Mouse (Mus musculus) regulatory T cell (primary cell): ENCODE results near the gene Zfp609.
"Not testable (repeated sequence)": the region's sequence is repeated elsewhere in the genome, so short reads cannot be mapped to it uniquely, and the experiment has no call there.

ENCODE experiments used
- in situ Hi-C: fragments of 300-600 bp; cut with MboI, MseI; formaldehyde crosslinking; loops from one replicate; pipeline ENCODE4 v1.15.1; 2025; ENCODE audit warnings: high pct_unique_total_duplicates

The Zfp609 gene

DNA sequence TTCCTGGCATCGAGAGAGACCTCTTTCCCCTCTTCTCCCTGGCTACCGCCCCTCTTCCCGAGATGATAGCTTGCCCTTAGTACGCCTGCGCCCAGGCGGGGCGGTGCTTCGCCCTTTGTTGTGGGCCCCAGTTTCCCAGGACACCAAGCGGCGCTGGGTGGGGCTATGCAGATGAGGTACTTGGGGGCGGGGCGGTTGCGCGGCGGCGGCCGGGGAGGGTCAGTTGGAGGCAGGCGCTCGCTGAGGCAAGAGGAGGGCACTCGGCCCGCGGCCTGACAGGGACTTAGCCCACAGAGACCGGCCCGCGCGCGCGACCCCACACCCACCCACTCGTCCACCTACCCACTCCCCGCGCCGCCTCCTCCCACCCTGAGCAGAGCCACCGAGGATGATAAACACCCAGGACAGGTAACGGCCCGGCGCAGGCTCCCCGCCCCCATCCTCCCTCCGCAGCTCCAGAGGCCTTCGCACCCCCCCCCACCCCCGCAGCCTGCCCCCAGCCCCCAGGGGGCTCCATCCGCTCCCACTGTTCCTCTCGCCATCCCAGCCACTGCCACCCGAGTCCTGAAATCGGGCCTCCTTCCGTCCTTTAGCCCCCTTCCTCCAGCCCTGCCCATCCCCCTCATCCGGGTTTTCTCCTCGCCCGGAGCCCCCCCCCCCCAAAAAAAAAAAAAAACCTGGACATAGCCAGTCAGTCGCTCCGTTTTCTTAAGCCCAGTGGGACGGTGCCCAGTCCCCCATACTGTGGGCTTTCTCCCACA is 150.8 kb downstream of the Zfp609 start:
- in situ Hi-C loops: no loop called here

DNA sequence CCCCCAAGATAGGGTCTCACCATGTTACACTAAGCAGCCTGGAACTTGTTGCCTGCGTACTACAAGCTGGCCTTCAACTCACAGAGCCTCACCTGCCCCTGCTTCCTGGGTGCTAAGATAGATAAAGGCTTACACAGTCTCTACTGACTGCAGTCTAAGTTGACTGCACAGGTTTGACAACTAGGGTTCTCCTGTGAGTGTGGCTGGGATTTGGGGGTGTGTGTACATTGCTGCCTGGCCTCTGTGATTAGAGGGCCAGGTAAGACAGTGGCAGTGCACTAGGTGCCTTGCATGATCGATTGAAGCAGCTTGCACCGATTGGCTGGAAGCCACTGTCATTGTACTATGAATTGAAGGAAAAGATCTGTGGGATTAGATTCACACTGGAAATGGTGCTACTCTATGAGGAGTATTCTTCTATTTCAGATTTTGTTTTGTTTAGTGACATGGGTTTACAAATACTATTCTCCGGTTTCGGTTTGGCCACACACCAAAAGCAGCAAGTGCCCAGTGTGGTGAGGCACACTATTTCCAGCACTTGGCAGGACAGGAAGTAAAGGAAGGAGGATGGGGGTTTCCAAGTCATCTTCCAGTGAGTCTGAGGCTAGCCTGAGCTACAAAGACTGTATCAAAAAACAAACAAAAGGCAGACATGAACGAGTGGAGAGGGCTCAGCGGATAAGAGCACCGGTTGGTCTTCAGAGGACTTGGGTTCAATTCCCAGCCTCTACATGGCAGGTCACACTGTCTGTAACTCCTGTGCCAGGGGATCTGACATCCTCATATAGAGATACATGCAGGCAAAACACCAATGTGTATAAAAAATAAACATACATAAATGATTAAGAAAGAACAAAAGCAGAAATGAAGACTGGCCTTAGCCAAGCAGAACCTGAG is 151.7 kb downstream of the Zfp609 start:
- in situ Hi-C loops: no loop called here

DNA sequence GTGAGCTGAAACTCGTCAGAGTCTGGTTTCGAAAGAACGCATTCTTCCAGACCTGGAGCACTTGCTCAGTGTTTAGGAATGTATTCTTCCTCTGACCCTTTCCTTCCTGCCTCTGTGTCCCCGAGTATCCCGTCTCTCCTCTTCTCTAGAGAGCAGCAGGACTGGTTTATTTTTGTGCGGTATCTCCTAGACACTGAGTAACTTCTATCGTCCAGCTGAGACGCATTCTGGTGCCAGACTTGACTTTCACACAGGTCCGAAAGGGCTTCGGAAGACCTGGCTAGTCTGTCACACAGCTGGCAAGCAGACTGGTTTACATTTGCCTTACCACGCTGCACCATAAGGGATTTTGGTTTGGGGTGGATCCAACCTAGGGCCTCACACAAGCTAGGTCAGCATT is 154.4 kb downstream of the Zfp609 start:
- in situ Hi-C loops: no loop called here

DNA sequence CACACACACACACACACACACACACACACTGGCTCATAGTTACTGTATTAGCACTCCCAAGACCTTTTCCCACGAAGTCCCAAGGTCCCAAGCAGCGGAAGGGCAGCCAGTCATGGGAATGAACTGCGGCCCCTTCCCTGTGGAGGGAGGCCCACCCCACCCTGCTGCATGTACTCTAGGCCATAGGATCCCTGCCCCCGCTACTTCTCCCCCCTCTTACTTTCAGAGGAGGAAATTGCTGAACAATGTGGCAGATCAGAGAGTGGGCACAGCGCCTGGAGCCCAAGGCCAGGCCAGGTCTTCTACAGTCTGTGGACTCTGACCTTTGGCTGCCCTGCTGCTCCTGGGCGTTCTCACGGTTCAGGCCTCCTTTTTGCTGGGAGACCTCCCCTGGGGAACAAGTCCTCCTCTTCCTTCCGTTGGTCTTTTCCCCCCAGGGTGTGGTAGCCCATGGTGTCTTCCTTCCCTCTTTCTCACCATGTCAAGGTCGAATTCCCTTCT is 155.9 kb downstream of the Zfp609 start:
- in situ Hi-C loops: no loop called here

DNA sequence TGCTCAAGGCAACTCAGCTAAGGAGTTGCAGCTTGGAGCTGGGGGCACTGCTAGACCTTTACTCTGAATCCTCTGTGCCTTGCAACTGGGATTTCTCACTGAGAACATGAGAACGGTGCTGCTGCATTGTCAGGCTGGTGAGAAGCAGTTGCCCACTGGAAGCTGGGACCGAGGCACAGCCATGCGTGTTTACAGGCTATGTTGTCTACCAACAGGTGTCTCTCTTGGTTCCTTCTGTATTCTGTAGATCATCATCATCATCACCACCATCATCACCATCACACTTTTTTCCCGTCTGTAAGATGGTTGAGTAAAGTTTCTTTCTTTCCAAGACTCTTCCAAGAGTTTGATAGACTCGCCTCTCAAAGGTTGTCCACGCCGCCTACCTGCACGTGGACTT is 159.7 kb downstream of the Zfp609 start, which contains the start of gene Oaz2:
Oaz2 (plus strand) TSS at position 301 of the 400 bp plus-strand sequence.
- in situ Hi-C loops: no loop called here

DNA sequence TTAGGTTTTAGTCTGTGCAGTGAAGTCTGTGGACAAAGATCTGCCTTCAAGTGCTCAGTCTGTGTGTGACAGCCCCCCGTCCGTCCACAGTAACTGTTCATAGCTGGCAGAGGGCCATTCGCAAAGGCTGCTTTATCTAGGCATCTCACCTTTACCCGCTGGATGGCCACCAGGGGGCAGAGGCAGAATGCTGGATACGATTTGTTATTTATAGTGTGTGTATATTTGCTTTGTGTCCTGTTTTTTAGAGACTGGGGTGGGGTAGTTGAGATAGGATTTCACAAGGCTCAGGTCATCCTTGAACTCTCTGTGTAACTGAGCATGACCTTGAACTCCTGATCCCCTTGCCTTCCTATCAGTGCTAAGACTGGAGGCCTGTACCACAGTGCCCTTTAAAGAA is 161.3 kb downstream of the Zfp609 start:
- in situ Hi-C loops: no loop called here

DNA sequence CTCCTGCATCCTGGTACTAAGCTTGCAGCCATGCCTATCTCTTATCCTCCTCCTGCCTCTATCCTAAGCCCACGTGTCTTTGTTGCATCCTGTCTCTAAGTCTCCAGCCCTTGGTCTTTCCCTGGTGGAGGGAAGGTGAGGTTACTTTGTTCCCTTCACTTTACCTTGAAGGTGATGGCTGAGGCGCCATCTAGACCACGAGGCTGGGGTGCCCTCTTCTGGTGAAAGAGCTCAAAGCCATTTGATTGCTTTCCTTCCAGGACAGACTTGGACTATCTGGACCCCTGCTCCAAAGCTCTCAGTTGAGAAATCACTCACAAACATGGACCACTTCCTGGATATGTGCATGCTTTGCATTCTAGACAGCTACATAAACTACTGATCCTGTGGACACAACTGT is 163.2 kb downstream of the Zfp609 start:
- in situ Hi-C loops: loop anchor here (5.0 kb wide), 2 partner anchors 57 to 142 kb away; partner anchors contain the start of gene Ankdd1a

DNA sequence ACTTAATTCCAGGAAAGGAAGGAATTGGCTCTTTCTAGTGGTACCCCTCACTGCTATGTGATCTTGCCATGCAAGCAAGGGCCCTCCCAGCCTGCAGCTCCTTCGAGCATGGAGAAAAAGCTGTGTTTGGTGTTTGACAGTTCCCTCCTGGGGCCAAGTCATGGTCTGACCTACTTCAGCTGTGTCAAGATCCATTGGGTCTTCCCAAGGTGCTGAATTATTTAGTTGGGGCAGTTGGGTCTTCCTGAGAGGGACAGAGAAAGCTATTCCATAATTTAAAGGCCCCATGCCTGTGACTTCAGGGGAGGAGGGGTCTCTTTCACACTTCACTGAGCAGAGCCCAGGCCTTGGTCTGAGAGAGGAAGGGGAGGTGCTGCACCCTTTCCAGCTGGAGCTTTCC is 165.9 kb downstream of the Zfp609 start:
- in situ Hi-C loops: loop anchor here (5.0 kb wide), 2 partner anchors 54 to 139 kb away; partner anchors contain the start of gene Ankdd1a

DNA sequence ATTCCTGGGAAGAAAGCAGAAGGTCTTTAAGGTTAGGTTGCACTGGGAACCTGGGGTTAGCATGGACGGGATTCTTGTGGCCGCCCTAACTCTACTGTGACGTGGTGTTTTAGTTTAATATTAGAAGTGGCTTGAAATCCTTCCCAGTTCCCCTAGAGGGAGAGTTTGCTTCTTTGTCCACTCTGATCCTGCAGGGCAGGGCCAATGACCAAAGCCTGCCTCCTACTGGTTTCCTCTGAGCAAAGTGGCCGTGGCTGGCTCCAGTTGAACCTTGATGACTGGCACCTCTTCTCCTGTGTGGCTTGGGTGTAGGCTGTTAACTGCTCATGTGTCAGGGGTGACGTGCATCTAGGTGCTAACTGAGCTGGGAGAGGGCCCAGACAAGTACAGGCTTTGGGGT is 166.3 kb downstream of the Zfp609 start:
- in situ Hi-C loops: loop anchor here (5.0 kb wide), 2 partner anchors 54 to 139 kb away; partner anchors contain the start of gene Ankdd1a

DNA sequence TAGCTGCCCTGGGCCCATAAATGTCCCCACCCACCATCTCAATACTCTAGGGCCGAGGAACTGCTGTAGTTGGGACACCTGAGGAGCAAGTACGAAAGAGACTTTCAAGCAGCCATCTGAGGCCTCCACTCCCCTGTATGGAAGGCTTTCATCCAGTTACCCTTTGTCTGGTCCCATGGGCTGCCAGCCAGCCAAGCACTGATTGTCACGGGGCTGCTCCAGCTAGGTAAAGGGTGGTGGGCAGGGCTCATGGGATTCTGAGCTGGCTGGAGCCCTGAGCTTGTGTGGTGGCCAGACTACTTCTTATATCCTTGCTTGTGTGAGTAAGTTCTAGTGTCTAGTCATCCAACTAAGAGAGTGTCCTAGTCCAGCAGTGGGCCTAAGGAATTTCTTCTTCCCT is 170.1 kb downstream of the Zfp609 start:
- in situ Hi-C loops: no loop called here

DNA sequence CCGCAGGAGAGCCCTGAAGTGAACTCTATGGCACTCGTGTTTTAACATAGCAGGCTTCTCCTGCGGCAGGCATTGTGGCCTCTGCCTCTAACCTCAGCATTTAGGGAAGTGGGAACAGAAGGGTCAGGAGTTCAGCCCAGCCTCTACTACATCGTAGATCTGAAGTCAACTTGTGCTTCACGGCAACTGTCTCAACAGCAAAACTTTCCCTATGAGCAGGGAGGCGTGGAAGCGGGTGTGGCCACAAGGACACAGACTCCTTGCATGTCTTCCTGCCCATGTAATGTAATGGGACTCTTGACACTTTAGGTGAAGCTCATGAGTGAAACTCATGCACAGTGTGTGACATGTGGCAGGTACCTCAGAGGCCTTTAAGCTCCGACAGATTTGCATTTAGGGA is 171.8 kb downstream of the Zfp609 start:
- in situ Hi-C loops: no loop called here

DNA sequence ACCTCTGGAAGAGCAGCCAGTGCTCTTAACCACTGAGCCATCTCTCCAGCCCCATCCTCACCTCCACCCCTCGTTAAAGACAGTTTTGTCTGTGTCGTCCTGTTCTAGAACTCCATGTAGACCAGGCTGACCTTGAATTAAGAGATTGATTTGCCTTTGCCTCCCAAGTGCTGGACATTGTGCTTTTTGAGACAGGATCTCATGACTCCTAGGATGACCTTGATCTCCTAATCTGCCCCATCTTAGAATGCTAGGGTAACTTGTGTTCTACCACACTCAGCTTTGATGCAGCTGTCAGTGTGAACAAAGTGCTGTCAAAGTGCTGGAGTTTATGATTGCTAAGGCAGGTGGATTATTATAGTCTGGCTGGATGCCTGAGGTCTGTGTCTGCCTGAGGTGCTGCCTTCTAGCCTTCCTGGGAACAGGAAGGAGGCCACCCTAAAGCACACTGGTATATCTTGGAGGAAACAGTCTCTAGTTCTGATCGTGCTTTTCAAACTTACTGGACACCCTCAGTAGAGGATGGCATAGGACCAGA is 172.6 kb downstream of the Zfp609 start:
- in situ Hi-C loops: no loop called here

DNA sequence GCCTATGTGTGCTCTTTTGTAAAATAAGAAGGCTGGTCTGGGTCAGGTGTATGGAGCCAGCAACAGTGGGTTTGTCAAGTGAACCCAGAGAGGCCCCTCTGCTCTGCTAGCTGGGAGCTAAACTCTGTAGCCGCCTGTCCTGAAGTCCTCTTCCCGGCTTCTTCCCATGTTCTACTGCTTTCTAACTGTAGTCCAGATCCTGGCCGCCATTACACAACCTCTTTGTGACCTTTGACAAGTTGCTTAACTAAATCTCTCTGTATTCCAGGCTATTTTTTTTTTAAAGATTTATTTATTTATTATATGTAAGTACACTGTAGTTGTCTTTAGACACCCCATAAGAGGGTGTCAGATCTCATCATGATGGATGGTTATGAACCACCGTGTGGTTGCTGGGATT is 173.6 kb downstream of the Zfp609 start:
- in situ Hi-C loops: no loop called here

DNA sequence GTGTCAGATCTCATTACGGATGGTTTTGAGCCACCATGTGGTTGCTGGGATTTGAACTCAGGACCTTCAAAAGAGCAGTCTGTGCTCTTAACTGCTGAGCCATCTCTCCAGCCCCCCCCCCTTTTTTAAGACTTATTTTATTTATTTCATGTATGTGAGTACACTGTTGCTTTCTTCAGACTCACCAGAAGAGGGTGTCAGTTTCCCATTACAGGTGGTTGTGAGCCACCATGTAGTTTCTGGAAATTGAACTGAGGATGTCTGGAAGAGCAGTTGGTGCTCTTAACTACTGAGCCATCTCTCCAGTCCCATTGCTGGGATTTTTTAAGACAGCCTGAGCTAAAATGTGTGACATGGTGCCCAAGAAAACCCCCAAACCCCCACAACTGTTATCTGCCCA is 175.4 kb downstream of the Zfp609 start:
- in situ Hi-C loops: not testable (repeated sequence)

DNA sequence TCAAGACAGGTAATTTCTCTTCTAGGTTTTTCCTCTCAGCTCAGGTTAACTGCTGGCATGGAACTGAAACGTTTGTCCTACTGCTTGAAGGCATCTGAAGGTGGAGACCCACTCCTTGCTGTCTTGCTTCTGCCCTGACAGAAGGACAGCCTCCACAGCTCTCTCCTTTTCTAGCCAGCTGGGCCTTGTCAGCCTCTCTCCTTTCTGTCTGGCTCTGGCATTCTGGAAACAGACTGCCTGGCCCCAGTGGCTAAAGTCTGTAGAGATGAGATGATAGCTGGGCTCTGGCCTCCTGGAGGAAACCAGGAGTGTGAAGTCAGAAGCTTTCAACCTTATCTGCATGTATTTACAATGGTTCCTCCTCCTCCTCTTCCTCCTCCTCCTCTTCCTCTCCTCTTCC is 177.4 kb downstream of the Zfp609 start:
- in situ Hi-C loops: no loop called here

DNA sequence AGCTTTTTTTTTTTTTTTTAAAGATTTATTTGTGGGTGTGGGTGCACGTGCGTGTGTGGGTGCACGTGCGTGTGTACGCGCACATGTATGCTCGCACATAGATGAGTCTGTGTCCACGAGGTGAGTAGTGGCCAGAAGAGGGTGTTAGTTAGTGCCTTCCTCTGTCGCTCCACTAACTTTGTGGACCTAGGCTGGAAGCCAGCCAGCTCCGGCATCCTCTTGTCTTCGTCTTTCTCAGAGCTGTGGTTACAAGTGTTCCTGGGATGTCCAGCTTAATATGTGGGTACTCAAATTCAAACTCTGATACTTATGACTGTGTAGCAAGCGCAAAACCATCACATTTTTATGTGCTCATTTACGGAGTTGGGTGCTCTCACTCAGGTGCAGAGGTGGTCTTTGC is 178.6 kb downstream of the Zfp609 start:
- in situ Hi-C loops: no loop called here

DNA sequence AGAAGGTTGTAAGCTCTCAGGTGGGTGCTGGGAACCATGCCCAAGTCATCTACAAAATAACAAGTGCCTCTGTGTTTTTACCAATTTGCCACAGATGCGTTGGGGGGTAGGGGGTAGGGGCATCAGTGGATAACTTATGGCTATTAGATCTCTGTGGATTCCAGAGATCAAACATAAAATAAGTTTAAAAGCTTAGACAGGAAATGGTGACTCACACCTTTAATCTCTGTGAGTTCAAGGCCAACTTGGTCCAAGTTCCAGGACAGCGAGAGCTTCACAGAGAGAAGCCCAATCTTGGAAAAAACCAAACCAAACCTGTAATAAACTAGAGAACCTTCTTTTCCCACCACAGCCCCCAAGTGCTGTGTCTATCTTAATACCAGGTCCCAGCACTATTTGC is 180.6 kb downstream of the Zfp609 start:
- in situ Hi-C loops: no loop called here

DNA sequence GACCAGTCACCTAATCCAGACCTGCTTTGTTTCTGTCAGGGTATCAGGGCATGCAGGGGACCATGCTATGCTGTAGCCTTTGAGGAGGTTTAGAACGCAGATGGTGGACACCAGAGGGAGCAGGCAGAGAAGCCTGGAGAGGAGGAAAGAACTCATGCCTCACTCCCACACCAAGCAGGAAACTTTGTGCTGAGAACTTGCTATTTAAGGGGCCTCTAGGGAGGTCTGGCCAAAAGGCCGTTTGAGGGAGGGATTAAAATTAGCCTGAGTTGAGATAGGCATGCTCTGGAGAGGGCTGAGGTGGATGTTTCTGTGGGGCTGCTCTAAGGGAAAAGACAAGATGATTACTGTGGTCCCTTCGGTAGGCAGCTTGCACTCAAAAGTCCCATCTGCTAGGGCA is 181.4 kb downstream of the Zfp609 start:
- in situ Hi-C loops: no loop called here

DNA sequence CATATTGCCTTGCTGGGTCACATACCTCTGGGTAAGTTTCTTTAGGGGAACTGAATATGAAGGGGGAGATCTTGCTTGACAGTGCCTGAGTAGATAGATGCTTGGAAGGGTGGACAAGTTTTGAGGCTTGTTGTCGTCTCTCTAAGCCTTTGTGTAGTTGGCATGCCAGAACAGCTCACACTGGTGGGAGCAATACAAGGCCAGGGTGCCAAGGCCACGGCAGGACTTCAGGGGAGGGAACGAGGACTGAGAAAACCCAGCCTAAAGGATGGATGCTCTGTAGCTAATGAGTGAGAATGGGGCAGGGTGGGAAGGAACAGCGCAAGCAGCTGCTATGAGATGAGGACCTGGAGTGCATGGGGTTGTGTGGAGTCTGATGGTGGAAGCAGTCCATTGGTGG is 182.4 kb downstream of the Zfp609 start:
- in situ Hi-C loops: no loop called here

DNA sequence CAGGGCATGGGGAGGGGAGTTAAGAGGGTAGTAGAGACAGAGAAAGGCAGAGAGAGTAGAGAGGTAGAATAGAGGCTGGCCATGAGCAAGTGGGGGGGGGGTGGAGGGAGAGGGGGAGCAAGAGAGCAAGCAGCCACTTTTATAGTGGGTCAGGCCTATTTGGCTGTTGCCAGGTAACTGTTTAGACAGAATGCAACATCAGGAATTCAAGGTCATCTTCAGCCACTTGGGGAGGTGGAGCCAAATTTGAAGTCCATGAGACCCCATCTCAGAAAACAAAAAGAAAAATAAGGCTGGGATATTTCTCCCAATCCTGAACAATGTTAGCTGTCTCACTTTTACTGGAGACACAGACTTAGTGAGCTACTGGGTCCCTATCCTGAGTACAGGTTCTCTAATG is 184.8 kb downstream of the Zfp609 start:
- in situ Hi-C loops: no loop called here
